Mouse (Mus musculus) myocyte (in vitro differentiated cells): ENCODE data around the gene Fgd1. TPM values are rescaled to one million over a fixed set of nuclear protein-coding genes. Genes with fewer than 3 reads are reported as not detected.

Experiments used
- H3K27me3 ChIP-seq: one replicate; pipeline ENCODE4 v1.6.1; 2011; ENCODE audit not compliant: control insufficient read depth, insufficient read depth, insufficient read length
- H3K36me3 ChIP-seq: one replicate; pipeline ENCODE4 v1.6.1; 2011; ENCODE audit not compliant: control insufficient read depth, insufficient read depth
- H3K4me2 ChIP-seq: one replicate; pipeline ENCODE4 v1.6.1; 2011; ENCODE audit warnings: low read depth, control low read depth
- H3K4me3 ChIP-seq: one replicate; pipeline ENCODE4 v1.5.1; 2011; ENCODE audit warnings: mild to moderate bottlenecking, control low read depth, moderate library complexity
- H3K79me2 ChIP-seq: one replicate; pipeline ENCODE4 v1.6.1; 2011; ENCODE audit not compliant: control insufficient read depth, insufficient read depth
- H3ac ChIP-seq: one replicate; pipeline ENCODE4 v1.6.1; 2011; ENCODE audit not compliant: control insufficient read depth, insufficient read length
- CEBPB ChIP-seq: IDR thresholded peaks from 2 replicates; pipeline ENCODE4 v1.6.1; 2011; ENCODE audit warnings: mild to moderate bottlenecking, moderate library complexity; ENCODE audit not compliant: poor library complexity, insufficient read depth, severe bottlenecking
- E2F4 ChIP-seq: IDR thresholded peaks from one replicate; pipeline ENCODE4 v1.6.1; 2011; ENCODE audit warnings: mild to moderate bottlenecking, control low read depth, moderate library complexity; ENCODE audit not compliant: insufficient read depth
- MAX ChIP-seq: IDR thresholded peaks from one replicate; pipeline ENCODE4 v1.6.1; 2011; ENCODE audit warnings: low read depth, mild to moderate bottlenecking, control low read depth
- MYOD1 ChIP-seq, 3 experiments: IDR thresholded peaks; one replicate each; pipeline ENCODE4 v1.6.1; 2011; ENCODE audit warnings: control low read depth in 2 of 3, low read depth in 2 of 3, mild to moderate bottlenecking in 2 of 3, moderate library complexity in 1 of 3; ENCODE audit not compliant: insufficient read length in 2 of 3, control insufficient read depth in 1 of 3
- MYOG ChIP-seq, 3 experiments: IDR thresholded peaks; one replicate each; pipeline ENCODE4 v1.6.1; 2011; ENCODE audit warnings: control low read depth in 2 of 3, low read depth in 2 of 3, mild to moderate bottlenecking in 2 of 3; ENCODE audit not compliant: insufficient read length in 2 of 3, control insufficient read depth in 1 of 3, insufficient read depth in 1 of 3
- POLR2A ChIP-seq: IDR thresholded peaks from one replicate; pipeline ENCODE4 v1.6.1; 2011; ENCODE audit warnings: low read depth, mild to moderate bottlenecking, control low read depth, moderate library complexity; ENCODE audit not compliant: insufficient read length
- POLR2AphosphoS2 ChIP-seq: IDR thresholded peaks from one replicate; pipeline ENCODE4 v1.6.1; 2011; ENCODE audit warnings: low read depth, control low read depth; ENCODE audit not compliant: insufficient read length
- REST ChIP-seq: IDR thresholded peaks from one replicate; pipeline ENCODE4 v1.6.1; 2011; ENCODE audit warnings: mild to moderate bottlenecking, control low read depth, moderate library complexity; ENCODE audit not compliant: insufficient read depth, insufficient read length
- SRF ChIP-seq: IDR thresholded peaks from one replicate; pipeline ENCODE4 v1.6.1; 2011; ENCODE audit warnings: low read depth; ENCODE audit not compliant: control insufficient read depth, insufficient read length
- TCF12 ChIP-seq: IDR thresholded peaks from one replicate; pipeline ENCODE4 v1.6.1; 2011; ENCODE audit warnings: mild to moderate bottlenecking, control low read depth; ENCODE audit not compliant: poor library complexity, insufficient read depth, severe bottlenecking
- TCF3 ChIP-seq: IDR thresholded peaks from one replicate; pipeline ENCODE4 v1.6.1; 2011; ENCODE audit warnings: low read depth, control low read depth; ENCODE audit not compliant: insufficient read length
- USF1 ChIP-seq: IDR thresholded peaks from one replicate; pipeline ENCODE4 v1.6.1; 2011; ENCODE audit warnings: low read depth, mild to moderate bottlenecking, control low read depth, moderate library complexity
- polyA plus RNA-seq: library from polyadenylated mRNA; unstranded; fragments of >200 nt; fragmentation: generic; extraction: Trizol; gene quantifications from one replicate; pipeline ENCODE4 v1.2.1, GENCODE M21; 2012; ENCODE audit warnings: missing spikeins

Fgd1 gene
- polyA plus RNA-seq, 1 experiment, result 8.5 TPM

- Histone ChIP-seq H3K79me2 (peaks cover 9% of the 10 kb centered on the region), H3K27me3 (no peaks in the 10 kb centered on the region), H3K36me3 (no peaks in the 10 kb centered on the region), H3ac (no peak overlapping the region), H3K4me2 (no peak overlapping the region), H3K4me3 (no peak overlapping the region)
- TF ChIP-seq SRF (no peak), TCF3 (no peak), USF1 (no peak), CEBPB (no peak), MYOD1 (IDR thresholded peaks at IDR 0.05; ENCODE audit: control insufficient read depth in 1 of 3, insufficient read length in 2 of 3, low read depth in 2 of 3) (no peak), MAX (no peak), TCF12 (no peak), MYOG (IDR thresholded peaks at IDR 0.05; ENCODE audit: control insufficient read depth in 1 of 3, insufficient read depth in 1 of 3, insufficient read length in 2 of 3, low read depth in 2 of 3) (no peak), E2F4 (no peak), POLR2A (no peak), REST (no peak), POLR2AphosphoS2 (no peak)
Observed at GRCm38 (mm10) chrX:151018798-151019197, 27.2 kb upstream of the Fgd1 start.

GRCm38 (mm10) chrX:151031400-151031799, 14.6 kb upstream of the Fgd1 start:
- H3K79me2 ChIP-seq, result no peaks in the 10 kb centered on the region
- H3K4me3 ChIP-seq, result no peak overlapping the region
- H3K27me3 ChIP-seq, result no peaks in the 10 kb centered on the region
- H3K4me2 ChIP-seq, result no peak overlapping the region
- H3ac ChIP-seq, result no peak overlapping the region
- no peaks in the 10 kb centered on the region for H3K36me3 ChIP-seq
- TF ChIP-seq SRF (no peak), MAX (no peak), TCF12 (no peak), MYOG (IDR thresholded peaks at IDR 0.05; ENCODE audit: control insufficient read depth in 1 of 3, insufficient read depth in 1 of 3, insufficient read length in 2 of 3, low read depth in 2 of 3) (no peak), POLR2A (no peak), USF1 (no peak), E2F4 (no peak), CEBPB (no peak), MYOD1 (IDR thresholded peaks at IDR 0.05; ENCODE audit: control insufficient read depth in 1 of 3, insufficient read length in 2 of 3, low read depth in 2 of 3) (no peak), POLR2AphosphoS2 (no peak), TCF3 (no peak), REST (no peak)

GRCm38 (mm10) chrX:151041223-151041622, 4.7 kb upstream of the Fgd1 start:
- H3K4me2 ChIP-seq, result no peak overlapping the region
- H3ac ChIP-seq, result no peak overlapping the region
- TF ChIP-seq REST, result no peak
- no peak for TF ChIP-seq TCF12
- TF ChIP-seq E2F4, result no peak
- no peak for TF ChIP-seq MYOD1 (IDR thresholded peaks at IDR 0.05; ENCODE audit: control insufficient read depth in 1 of 3, insufficient read length in 2 of 3, low read depth in 2 of 3)
- TF ChIP-seq SRF, result no peak
- no peak for TF ChIP-seq TCF3
- no peak for TF ChIP-seq POLR2A
- no peak for TF ChIP-seq POLR2AphosphoS2
- no peak for TF ChIP-seq MYOG (IDR thresholded peaks at IDR 0.05; ENCODE audit: control insufficient read depth in 1 of 3, insufficient read depth in 1 of 3, insufficient read length in 2 of 3, low read depth in 2 of 3)
- no peak for TF ChIP-seq CEBPB
- no peak for TF ChIP-seq MAX
- no peak for TF ChIP-seq USF1
- H3K27me3 ChIP-seq, result no peaks in the 10 kb centered on the region
- no peaks in the 10 kb centered on the region for H3K79me2 ChIP-seq
- H3K36me3 ChIP-seq, result no peaks in the 10 kb centered on the region
- no peak overlapping the region for H3K4me3 ChIP-seq

GRCm38 (mm10) chrX:151046321-151046720, 371 bp downstream of the Fgd1 start:
- no peaks in the 10 kb centered on the region for H3K36me3 ChIP-seq
- no peak overlapping the region for H3ac ChIP-seq
- no peaks in the 10 kb centered on the region for H3K27me3 ChIP-seq
- peak overlapping the region; percentile 39 for H3K4me2 ChIP-seq
- no peaks in the 10 kb centered on the region for H3K79me2 ChIP-seq
- peak overlapping the region; percentile 31 for H3K4me3 ChIP-seq
- no peak for TF ChIP-seq MYOD1 (IDR thresholded peaks at IDR 0.05; ENCODE audit: control insufficient read depth in 1 of 3, insufficient read length in 2 of 3, low read depth in 2 of 3)
- TF ChIP-seq SRF, result no peak
- no peak for TF ChIP-seq TCF3
- no peak for TF ChIP-seq TCF12
- no peak for TF ChIP-seq REST
- TF ChIP-seq MAX, result no peak
- TF ChIP-seq POLR2A, result no peak
- no peak for TF ChIP-seq POLR2AphosphoS2
- TF ChIP-seq MYOG (IDR thresholded peaks at IDR 0.05; ENCODE audit: control insufficient read depth in 1 of 3, insufficient read depth in 1 of 3, insufficient read length in 2 of 3, low read depth in 2 of 3), result no peak
- no peak for TF ChIP-seq CEBPB
- TF ChIP-seq E2F4, result no peak
- no peak for TF ChIP-seq USF1

- H3K4me3 ChIP-seq, result peak overlapping the region; percentile 31
- H3K36me3 ChIP-seq, result no peaks in the 10 kb centered on the region
- peak overlapping the region; percentile 19 for H3ac ChIP-seq
- H3K79me2 ChIP-seq, result no peaks in the 10 kb centered on the region
- TF ChIP-seq MAX, result no peak
- TF ChIP-seq MYOD1 (IDR thresholded peaks at IDR 0.05; ENCODE audit: control insufficient read depth in 1 of 3, insufficient read length in 2 of 3, low read depth in 2 of 3), result no peak
- no peak for TF ChIP-seq TCF12
- peak; percentile 64 for TF ChIP-seq POLR2AphosphoS2
- TF ChIP-seq E2F4, result no peak
- TF ChIP-seq REST, result no peak
- peak; percentile 66 for TF ChIP-seq POLR2A
- no peak for TF ChIP-seq CEBPB
- H3K4me2 ChIP-seq, result peak overlapping the region; percentile 39
- no peaks in the 10 kb centered on the region for H3K27me3 ChIP-seq
Observed at GRCm38 (mm10) chrX:151046777-151047430, 954 bp downstream of the Fgd1 start.
